ENCODE assay signal across 10 mouse cellular contexts in genomic region chr12:75894316-75894997, GRCm38 (mm10).
DNase-seq lines count a peak whose midpoint lies in the region; TF ChIP-seq lines count a peak whose summit lies in the region.
"Had no signal": no experiment of that assay in that cellular context is flagged by ENCODE, and none has a peak within 500 bp of the region (broad histone marks: within the 10 kb centered on the region; RNA-seq: fewer than 3 reads in every experiment).

No protein-coding gene starts in this region.

- H3K27ac ChIP-seq in ES-Bruce4 (ENCODE audit: insufficient read depth, low read length), result no peak overlapping the region

- intact Hi-C loops in left cerebral cortex, postnatal 36 days (cut with DNase I), result loop anchor here (5.0 kb wide), 1 partner anchor 77 kb away; the partner anchor contains the start of gene Syne2

- no peak overlapping the region for H3K4me3 ChIP-seq in ES-Bruce4 (ENCODE audit: low read depth, low read length)
- H3K4me3 ChIP-seq: heart, embryonic 12.5 days had no signal

- TF ChIP-seq POLR2A in ES-Bruce4 (IDR thresholded peaks at IDR 0.05; ENCODE audit: insufficient read depth, low read length), result no peak

- no peaks in the 10 kb centered on the region for H3K27me3 ChIP-seq in ES-Bruce4 (ENCODE audit: control insufficient read depth, insufficient read depth, low read length, poor library complexity, severe bottlenecking)
- H3K27me3 ChIP-seq: heart, embryonic 12.5 days had no signal

- no peaks in the 10 kb centered on the region for H3K36me3 ChIP-seq in ES-Bruce4 (ENCODE audit: control insufficient read depth, insufficient read depth, low read length, poor library complexity, severe bottlenecking)

- no peak for TF ChIP-seq EP300 in ES-Bruce4 (IDR thresholded peaks at IDR 0.05; ENCODE audit: insufficient read depth, low read depth, low read length)

- no peaks in the 10 kb centered on the region for H3K9me3 ChIP-seq in ES-Bruce4 (replicated peaks; ENCODE audit: control insufficient read depth, insufficient read depth, low read length, poor library complexity, severe bottlenecking)
- H3K9me3 ChIP-seq: heart, embryonic 12.5 days had no signal

- TF ChIP-seq CTCF in ES-Bruce4 (IDR thresholded peaks at IDR 0.05; ENCODE audit: low read depth, low read length), result peak; percentile 50

- H3K9ac ChIP-seq in ES-Bruce4 (ENCODE audit: low read depth, poor library complexity, severe bottlenecking), result no peak overlapping the region
- H3K9ac ChIP-seq: heart, embryonic 12.5 days had no signal

- peak; percentile 46 for DNase-seq in kidney, adult 9 months
- DNase-seq in kidney, adult 11 months, result no peak
- DNase-seq in 416B (ENCODE audit: low read depth), result peak; percentile 43
- DNase-seq in induced T-regulatory cell, adult 2 months (ENCODE audit: low read depth), result peak; percentile 28
- DNase-seq in right cerebral cortex, adult 18-20 months, result no peak
- no peak for DNase-seq in left cerebral cortex, postnatal 36 days (ENCODE audit: low spot score in 2 of 2)
- DNase-seq in adrenal gland, adult 2 months, result no peak
- DNase-seq: cerebellum, adult 2 months had no signal

- no peaks in the 10 kb centered on the region for H3K4me1 ChIP-seq in ES-Bruce4 (ENCODE audit: control insufficient read depth, insufficient read depth, low read length)

Comparison
In these comparisons a context has a peak if more than half of its experiments do, and no peak if none do; other contexts are left out.
1. DNase-seq: peak in kidney, adult 9 months (single experiment), 416B (single experiment) and induced T-regulatory cell, adult 2 months (single experiment); none in kidney, adult 11 months (single experiment), right cerebral cortex, adult 18-20 months (single experiment), left cerebral cortex, postnatal 36 days (0 of 2) and adrenal gland, adult 2 months (single experiment).